Mouse (Mus musculus): ENCODE data around the gene Fam168a. TPM values are rescaled to one million over a fixed set of nuclear protein-coding genes. Genes with fewer than 3 reads are reported as not detected.

Gene Fam168a
- polyA plus RNA-seq, 1 experiment from 2014 or later = 45.7 TPM

GRCm38 (mm10) chr7:100860450-100860849 lies 154.0 kb downstream of the Fam168a start:
- no peak for ATAC-seq (ENCODE audit: low read depth)
- Histone ChIP-seq H3K4me2 (ENCODE audit: low read depth, low read length) (no peak overlapping the region), H3K9me3 (ENCODE audit: control insufficient read depth, low read length) (no peaks in the 10 kb centered on the region)

GRCm38 (mm10) chr7:100861209-100861608 lies 154.8 kb downstream of the Fam168a start:
- no peak for ATAC-seq (ENCODE audit: low read depth)
- WGBS = 85% methylated on average over 5 of the region's 5 CpGs
- H3K4me2 ChIP-seq (ENCODE audit: low read depth, low read length) = no peak overlapping the region
- H3K4me3 ChIP-seq (ENCODE audit: low read length) = no peak overlapping the region
- no peaks in the 10 kb centered on the region for H3K9me3 ChIP-seq (ENCODE audit: control insufficient read depth, low read length)
- no peaks in the 10 kb centered on the region for H3K36me3 ChIP-seq (ENCODE audit: control insufficient read depth, insufficient read depth, low read length)
- no peak overlapping the region for H3K27ac ChIP-seq (ENCODE audit: low read length)
- no peak overlapping the region for H3K9ac ChIP-seq (ENCODE audit: low read length)
- no peaks in the 10 kb centered on the region for H3K27me3 ChIP-seq (ENCODE audit: control insufficient read depth, insufficient read depth, low read depth, low read length)
- peaks cover 5% of the 10 kb centered on the region; the same call in 1 of the 2 replicates for H3K4me1 ChIP-seq (replicated peaks; ENCODE audit: control insufficient read depth, insufficient read depth, low read length)

More at GRCm38 (mm10) chr7:100860450-100860849, 154.0 kb downstream of the Fam168a start:
- Histone ChIP-seq H3K27ac (ENCODE audit: low read length) (no peak overlapping the region), H3K36me3 (ENCODE audit: control insufficient read depth, insufficient read depth, low read length) (no peaks in the 10 kb centered on the region), H3K4me3 (ENCODE audit: low read length) (no peak overlapping the region), H3K9ac (ENCODE audit: low read length) (no peak overlapping the region), H3K4me1 (replicated peaks; ENCODE audit: control insufficient read depth, insufficient read depth, low read length) (peaks cover 11% of the 10 kb centered on the region), H3K27me3 (ENCODE audit: control insufficient read depth, insufficient read depth, low read depth, low read length) (no peaks in the 10 kb centered on the region)
- WGBS = 81% methylated on average over 3 of the region's 3 CpGs

- Histone ChIP-seq H3K27ac (ENCODE audit: low read length) (peak overlapping the region; percentile 23; the same call in 1 of the 2 replicates), H3K9ac (ENCODE audit: low read length) (peak overlapping the region; percentile 70), H3K4me1 (replicated peaks; ENCODE audit: control insufficient read depth, insufficient read depth, low read length) (peaks cover 5% of the 10 kb centered on the region; the same call in 1 of the 2 replicates), H3K36me3 (ENCODE audit: control insufficient read depth, insufficient read depth, low read length) (no peaks in the 10 kb centered on the region), H3K9me3 (ENCODE audit: control insufficient read depth, low read length) (no peaks in the 10 kb centered on the region), H3K4me3 (ENCODE audit: low read length) (peak overlapping the region; percentile 62), H3K27me3 (ENCODE audit: control insufficient read depth, insufficient read depth, low read depth, low read length) (no peaks in the 10 kb centered on the region), H3K4me2 (ENCODE audit: low read depth, low read length) (peak overlapping the region; percentile 99)
- 6% methylated on average over 4 of the region's 4 CpGs for WGBS
- no peak for ATAC-seq (ENCODE audit: low read depth)
These were observed 155.9 kb downstream of the Fam168a start for GRCm38 (mm10) chr7:100862353-100862752.

- peak; percentile 94 for ATAC-seq (ENCODE audit: low read depth)
- under 1% methylated on average over 83 of the region's 91 CpGs for WGBS
- H3K4me2 ChIP-seq (ENCODE audit: low read depth, low read length) = peak within 1 kb of the TSS; percentile 99
- H3K9ac ChIP-seq (ENCODE audit: low read length) = peak within 1 kb of the TSS; percentile 70
- H3K4me3 ChIP-seq (ENCODE audit: low read length) = peak within 1 kb of the TSS; percentile 62
- no peaks in the 10 kb centered on the region for H3K9me3 ChIP-seq (ENCODE audit: control insufficient read depth, low read length)
- no peaks in the 10 kb centered on the region for H3K27me3 ChIP-seq (ENCODE audit: control insufficient read depth, insufficient read depth, low read depth, low read length)
- peaks cover 5% of the 10 kb centered on the region; the same call in 1 of the 2 replicates for H3K4me1 ChIP-seq (replicated peaks; ENCODE audit: control insufficient read depth, insufficient read depth, low read length)
- H3K36me3 ChIP-seq (ENCODE audit: control insufficient read depth, insufficient read depth, low read length) = no peaks in the 10 kb centered on the region
- peak within 1 kb of the TSS; percentile 23 for H3K27ac ChIP-seq (ENCODE audit: low read length)
These were observed 156.6 kb downstream of the Fam168a start, which contains the start of gene Relt for GRCm38 (mm10) chr7:100862828-100863638. TSS of gene Relt (minus strand) at chr7:100863446.

GRCm38 (mm10) chr7:100866675-100867074 lies 160.2 kb downstream of the Fam168a start:
- H3K27me3 ChIP-seq (ENCODE audit: control insufficient read depth, insufficient read depth, low read depth, low read length) = no peaks in the 10 kb centered on the region
- H3K36me3 ChIP-seq (ENCODE audit: control insufficient read depth, insufficient read depth, low read length) = no peaks in the 10 kb centered on the region
- no peak for ATAC-seq (ENCODE audit: low read depth)
- H3K4me3 ChIP-seq (ENCODE audit: low read length) = no peak overlapping the region
- 5% methylated on average over 3 of the region's 3 CpGs for WGBS
- H3K9me3 ChIP-seq (ENCODE audit: control insufficient read depth, low read length) = no peaks in the 10 kb centered on the region
- H3K4me1 ChIP-seq (replicated peaks; ENCODE audit: control insufficient read depth, insufficient read depth, low read length) = peaks cover 3% of the 10 kb centered on the region; the same call in 1 of the 2 replicates
- no peak overlapping the region for H3K4me2 ChIP-seq (ENCODE audit: low read depth, low read length)
- no peak overlapping the region for H3K27ac ChIP-seq (ENCODE audit: low read length)
- H3K9ac ChIP-seq (ENCODE audit: low read length) = no peak overlapping the region

- Histone ChIP-seq H3K9me3 (ENCODE audit: control insufficient read depth, low read length) (no peaks in the 10 kb centered on the region), H3K36me3 (ENCODE audit: control insufficient read depth, insufficient read depth, low read length) (peaks cover 2% of the 10 kb centered on the region), H3K27ac (ENCODE audit: low read length) (no peak overlapping the region), H3K9ac (ENCODE audit: low read length) (no peak overlapping the region), H3K4me3 (ENCODE audit: low read length) (no peak overlapping the region), H3K4me2 (ENCODE audit: low read depth, low read length) (no peak overlapping the region), H3K4me1 (replicated peaks; ENCODE audit: control insufficient read depth, insufficient read depth, low read length) (peaks cover 3% of the 10 kb centered on the region; the same call in 1 of the 2 replicates), H3K27me3 (ENCODE audit: control insufficient read depth, insufficient read depth, low read depth, low read length) (no peaks in the 10 kb centered on the region)
- WGBS = 44% methylated on average over 2 of the region's 2 CpGs
- no peak for ATAC-seq (ENCODE audit: low read depth)
These were observed 161.1 kb downstream of the Fam168a start for GRCm38 (mm10) chr7:100867561-100867960.

- Histone ChIP-seq H3K36me3 (ENCODE audit: control insufficient read depth, insufficient read depth, low read length) (peaks cover 8% of the 10 kb centered on the region), H3K4me1 (replicated peaks; ENCODE audit: control insufficient read depth, insufficient read depth, low read length) (no peaks in the 10 kb centered on the region), H3K9ac (ENCODE audit: low read length) (no peak overlapping the region), H3K4me2 (ENCODE audit: low read depth, low read length) (no peak overlapping the region), H3K4me3 (ENCODE audit: low read length) (no peak overlapping the region), H3K27me3 (ENCODE audit: control insufficient read depth, insufficient read depth, low read depth, low read length) (no peaks in the 10 kb centered on the region), H3K9me3 (ENCODE audit: control insufficient read depth, low read length) (no peaks in the 10 kb centered on the region), H3K27ac (ENCODE audit: low read length) (peak overlapping the region; percentile 13; the same call in 1 of the 2 replicates)
- 56% methylated on average over 4 of the region's 4 CpGs for WGBS
- ATAC-seq (ENCODE audit: low read depth) = no peak
These were observed 162.1 kb downstream of the Fam168a start for GRCm38 (mm10) chr7:100868551-100868950.

GRCm38 (mm10) chr7:100869877-100870629 lies 163.6 kb downstream of the Fam168a start:
- Histone ChIP-seq H3K36me3 (ENCODE audit: control insufficient read depth, insufficient read depth, low read length) (peaks cover 10% of the 10 kb centered on the region), H3K4me2 (ENCODE audit: low read depth, low read length) (no peak overlapping the region), H3K4me3 (ENCODE audit: low read length) (no peak overlapping the region), H3K9me3 (ENCODE audit: control insufficient read depth, low read length) (no peaks in the 10 kb centered on the region), H3K27ac (ENCODE audit: low read length) (no peak overlapping the region), H3K27me3 (ENCODE audit: control insufficient read depth, insufficient read depth, low read depth, low read length) (no peaks in the 10 kb centered on the region), H3K4me1 (replicated peaks; ENCODE audit: control insufficient read depth, insufficient read depth, low read length) (no peaks in the 10 kb centered on the region), H3K9ac (ENCODE audit: low read length) (no peak overlapping the region)
- 0 out of 2 replicates have a peak, but pooled peaks have one; percentile 6 for ATAC-seq (ENCODE audit: low read depth)
- 72% methylated on average over 8 of the region's 8 CpGs for WGBS

- H3K9ac ChIP-seq (ENCODE audit: low read length) = no peak overlapping the region
- 0 out of 2 replicates have a peak, but pooled peaks cover 2% of the 10 kb centered on the region for H3K4me1 ChIP-seq (replicated peaks; ENCODE audit: control insufficient read depth, insufficient read depth, low read length)
- 89% methylated on average over 4 of the region's 4 CpGs for WGBS
- H3K27me3 ChIP-seq (ENCODE audit: control insufficient read depth, insufficient read depth, low read depth, low read length) = no peaks in the 10 kb centered on the region
- H3K4me2 ChIP-seq (ENCODE audit: low read depth, low read length) = no peak overlapping the region
- ATAC-seq (ENCODE audit: low read depth) = no peak
- H3K27ac ChIP-seq (ENCODE audit: low read length) = no peak overlapping the region
- no peaks in the 10 kb centered on the region for H3K9me3 ChIP-seq (ENCODE audit: control insufficient read depth, low read length)
- no peak overlapping the region for H3K4me3 ChIP-seq (ENCODE audit: low read length)
- H3K36me3 ChIP-seq (ENCODE audit: control insufficient read depth, insufficient read depth, low read length) = peaks cover 12% of the 10 kb centered on the region
These were observed 164.9 kb downstream of the Fam168a start for GRCm38 (mm10) chr7:100871355-100871754.
